Mouse (Mus musculus) kidney, adult 2 months (tissue): ENCODE results near the gene Cdh13.

Experiments
- CTCF ChIP-seq: fragments of 200-500 bp; conservative IDR thresholded peaks from 2 replicates; pipeline ENCODE4 v1.5.1; 2011; ENCODE audit warnings: low read depth, mild to moderate bottlenecking, control low read depth, low read length, moderate library complexity, mixed read lengths; ENCODE audit not compliant: insufficient read depth, insufficient read length
- POLR2A ChIP-seq: fragments of 200-500 bp; IDR thresholded peaks from one replicate; pipeline ENCODE4 v1.6.1; 2011; ENCODE audit warnings: low read depth, low read length, control low read depth

DNA sequence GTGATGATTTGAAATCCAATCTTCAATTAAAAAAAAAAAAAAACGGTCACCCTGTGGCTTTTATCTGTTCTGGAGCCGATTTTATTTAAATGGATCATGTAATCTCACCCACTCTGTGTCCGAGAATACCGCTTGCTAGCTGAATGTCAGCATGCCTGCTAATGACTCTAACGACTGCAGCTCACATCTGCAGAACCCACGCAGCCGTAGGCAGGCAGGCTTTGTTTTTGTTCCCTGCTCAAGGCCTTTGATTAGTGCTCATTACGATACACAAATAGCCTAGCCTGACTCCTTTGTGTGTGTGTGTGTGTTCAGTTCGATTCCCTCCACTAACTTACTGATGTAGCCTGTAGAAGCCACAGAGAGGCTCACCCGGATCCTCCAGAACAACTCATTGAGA is 531.5 kb downstream of the Cdh13 start:
- TF ChIP-seq CTCF: no peak
- no peak for TF ChIP-seq POLR2A
